Mouse (Mus musculus): ENCODE results near the gene Ier5. TPM values are rescaled to one million over a fixed set of nuclear protein-coding genes. Genes with fewer than 3 reads are reported as not detected.

The Ier5 gene
- polyA plus RNA-seq, 1 experiment from 2014 or later: 6.1 TPM

DNA sequence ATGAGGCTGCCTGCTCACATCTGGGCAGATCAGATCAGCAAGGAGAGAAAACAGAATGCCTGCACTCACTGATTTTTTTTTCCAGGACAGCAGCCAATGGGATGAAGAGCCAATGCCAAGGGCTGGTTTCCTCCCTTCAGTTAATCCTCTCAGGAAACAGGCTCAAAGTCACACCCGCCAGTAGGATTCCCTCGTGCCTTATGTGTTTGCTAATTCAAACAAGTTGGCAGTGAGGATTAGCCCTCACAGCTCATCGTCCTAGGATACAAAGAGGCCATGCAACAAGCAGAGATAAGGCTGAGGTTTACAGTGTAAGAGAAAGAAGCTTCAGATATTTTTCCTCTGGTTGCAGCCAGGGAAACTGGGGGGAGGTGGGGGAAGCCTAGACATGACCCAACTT lies 14.5 kb upstream of the Ier5 start:
- H3K4me2 ChIP-seq: no peak overlapping the region
- no peaks in the 10 kb centered on the region for H3K9me3 ChIP-seq (replicated peaks)
- peaks cover 9% of the 10 kb centered on the region; the same call in 1 of the 2 replicates for H3K4me1 ChIP-seq
- no peak overlapping the region for H3K27ac ChIP-seq
- WGBS (ENCODE audit: insufficient replicate concordance): 12% methylated on average over 3 of the region's 3 CpGs
- H3K36me3 ChIP-seq: no peaks in the 10 kb centered on the region
- no peak overlapping the region for H3K9ac ChIP-seq
- peaks cover 39% of the 10 kb centered on the region for H3K27me3 ChIP-seq (replicated peaks)
- no peak overlapping the region for H3K4me3 ChIP-seq
- no peak for ATAC-seq

- H3K36me3 ChIP-seq: no peaks in the 10 kb centered on the region
- H3K27ac ChIP-seq: no peak overlapping the region
- no peak overlapping the region for H3K4me3 ChIP-seq
- no peak for ATAC-seq
- peaks cover 39% of the 10 kb centered on the region for H3K27me3 ChIP-seq (replicated peaks)
- no peak overlapping the region for H3K9ac ChIP-seq
- 50% methylated on average over 1 of the region's 1 CpGs for WGBS (ENCODE audit: insufficient replicate concordance)
- no peaks in the 10 kb centered on the region for H3K9me3 ChIP-seq (replicated peaks)
- peaks cover 9% of the 10 kb centered on the region; the same call in 1 of the 2 replicates for H3K4me1 ChIP-seq
- no peak overlapping the region for H3K4me2 ChIP-seq
Observed at GRCm38 (mm10) chr1:155112875-155113274, 13.4 kb upstream of the Ier5 start.

DNA sequence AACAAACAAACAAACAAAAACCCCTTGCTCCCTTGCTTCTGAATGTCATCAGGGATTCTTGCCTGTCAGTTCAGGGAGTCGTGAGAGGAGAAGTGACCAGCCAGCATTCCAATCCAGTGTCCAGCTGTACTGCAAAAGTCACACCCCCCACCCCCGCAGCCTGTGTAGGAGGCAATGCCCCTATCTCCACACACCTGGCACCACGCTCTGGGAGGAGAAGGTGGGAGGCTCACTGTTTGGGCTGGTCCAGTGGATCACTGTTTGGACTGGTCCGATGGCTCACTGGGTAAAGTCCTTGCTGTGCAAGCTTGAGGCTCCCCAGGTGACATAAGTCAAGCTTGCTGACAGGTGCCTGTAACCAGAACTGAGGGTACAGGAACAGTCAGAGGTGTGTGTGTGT lies 12.7 kb upstream of the Ier5 start:
- Histone ChIP-seq H3K36me3 (no peaks in the 10 kb centered on the region), H3K4me3 (no peak overlapping the region), H3K4me2 (no peak overlapping the region), H3K9me3 (replicated peaks) (no peaks in the 10 kb centered on the region), H3K4me1 (peaks cover 9% of the 10 kb centered on the region; the same call in 1 of the 2 replicates), H3K27me3 (replicated peaks) (peaks cover 39% of the 10 kb centered on the region), H3K27ac (no peak overlapping the region), H3K9ac (no peak overlapping the region)
- 35% methylated on average over 4 of the region's 4 CpGs for WGBS (ENCODE audit: insufficient replicate concordance)
- no peak for ATAC-seq

DNA sequence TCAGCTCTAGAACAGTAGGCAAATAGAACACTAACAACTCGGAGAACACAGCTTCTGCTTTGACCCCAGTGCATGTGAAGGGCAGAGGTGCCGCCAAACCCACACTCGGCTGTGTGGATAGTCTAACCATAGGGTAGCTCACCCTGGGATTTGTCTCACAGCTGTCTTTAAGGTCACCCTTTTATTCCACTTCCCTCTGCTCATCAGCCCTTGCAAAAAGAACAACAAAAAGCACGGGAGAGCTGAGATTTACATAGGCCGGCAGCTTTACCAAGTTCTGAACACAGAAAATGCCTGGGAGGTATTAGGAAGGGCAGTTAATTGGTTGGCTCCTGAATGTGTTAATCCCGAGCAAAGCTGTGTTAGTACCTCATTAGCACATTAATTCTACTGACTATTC lies 12.1 kb upstream of the Ier5 start:
- Histone ChIP-seq H3K9ac (no peak overlapping the region), H3K36me3 (no peaks in the 10 kb centered on the region), H3K4me2 (no peak overlapping the region), H3K27me3 (replicated peaks) (peaks cover 39% of the 10 kb centered on the region), H3K4me1 (peaks cover 9% of the 10 kb centered on the region; the same call in 1 of the 2 replicates), H3K27ac (no peak overlapping the region), H3K4me3 (no peak overlapping the region), H3K9me3 (replicated peaks) (no peaks in the 10 kb centered on the region)
- WGBS (ENCODE audit: insufficient replicate concordance): 46% methylated on average over 6 of the region's 6 CpGs
- no peak for ATAC-seq

DNA sequence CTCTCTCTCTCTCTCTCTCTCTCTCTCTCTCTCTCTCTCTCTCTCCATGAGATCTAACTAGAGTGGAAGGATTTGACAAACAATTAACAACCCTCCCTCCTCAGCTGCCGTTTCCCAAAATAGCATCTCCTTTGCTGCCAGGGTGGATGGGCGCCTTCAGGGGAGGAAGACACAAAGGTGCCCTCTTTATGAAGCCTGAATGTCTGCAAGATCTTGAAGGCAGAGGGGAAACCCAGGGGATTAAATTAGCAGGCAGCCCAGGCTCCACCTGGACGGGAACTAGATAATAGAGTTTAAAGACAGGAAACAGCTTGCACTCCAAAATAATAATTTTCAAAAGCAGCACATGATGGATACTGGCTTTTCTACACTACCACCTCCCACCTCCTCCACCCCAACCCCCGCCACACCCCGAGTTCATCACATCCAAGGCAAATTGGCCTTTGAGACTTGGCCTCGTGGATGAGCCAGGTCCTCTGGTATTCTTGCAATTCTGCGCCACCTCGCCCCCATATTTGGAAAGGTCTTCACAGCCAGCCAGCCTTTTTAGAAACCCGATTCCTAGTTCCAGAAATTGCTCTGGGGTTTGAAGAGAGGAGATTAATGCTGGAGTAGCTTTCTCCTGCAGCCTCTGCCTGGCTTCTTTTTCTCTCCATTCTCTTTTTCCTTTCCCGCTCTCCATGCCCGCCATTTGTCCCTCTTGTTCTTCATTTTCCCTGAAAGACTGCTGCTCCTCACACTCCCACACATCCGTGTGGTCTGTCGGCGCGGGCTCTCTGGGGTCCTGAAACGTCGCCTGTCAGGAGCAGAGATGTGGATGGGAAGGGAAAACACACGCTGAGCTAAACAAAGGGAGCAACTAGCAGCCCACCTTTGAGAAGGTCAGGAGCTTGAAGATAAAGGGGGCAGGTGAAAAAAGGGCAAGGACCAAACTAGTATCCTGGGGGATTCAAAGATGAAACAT lies 10.2 kb upstream of the Ier5 start:
- Histone ChIP-seq H3K27me3 (replicated peaks) (peaks cover 32% of the 10 kb centered on the region), H3K4me1 (peaks cover 9% of the 10 kb centered on the region; the same call in 1 of the 2 replicates), H3K4me2 (no peak overlapping the region), H3K9ac (no peak overlapping the region), H3K4me3 (no peak overlapping the region), H3K27ac (no peak overlapping the region), H3K9me3 (replicated peaks) (no peaks in the 10 kb centered on the region), H3K36me3 (no peaks in the 10 kb centered on the region)
- ATAC-seq: no peak
- 31% methylated on average over 18 of the region's 18 CpGs for WGBS (ENCODE audit: insufficient replicate concordance)

DNA sequence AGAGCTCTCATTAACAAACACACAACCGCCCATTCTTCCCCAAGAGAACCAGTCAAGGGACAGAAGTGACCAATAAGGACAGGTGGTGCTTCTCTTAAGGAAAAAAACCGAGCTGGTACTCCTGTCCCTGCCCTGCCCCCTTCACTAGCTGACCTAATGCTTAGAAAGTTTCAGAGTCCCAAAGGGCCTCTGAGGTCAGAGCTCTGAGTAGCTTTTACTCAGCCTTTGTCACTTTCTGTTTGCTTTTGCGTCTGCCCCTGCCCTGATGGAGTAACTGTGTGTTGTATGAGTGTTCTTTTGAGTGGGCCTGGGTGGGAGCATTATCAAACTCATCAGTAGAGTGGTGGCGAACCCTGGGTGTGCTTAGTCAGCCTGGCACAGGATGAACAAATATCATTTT lies 9.0 kb upstream of the Ier5 start:
- peak; percentile 40; the same call in 1 of the 2 replicates for ATAC-seq
- 37% methylated on average over 4 of the region's 4 CpGs for WGBS (ENCODE audit: insufficient replicate concordance)
- peaks cover 32% of the 10 kb centered on the region for H3K27me3 ChIP-seq (replicated peaks)

DNA sequence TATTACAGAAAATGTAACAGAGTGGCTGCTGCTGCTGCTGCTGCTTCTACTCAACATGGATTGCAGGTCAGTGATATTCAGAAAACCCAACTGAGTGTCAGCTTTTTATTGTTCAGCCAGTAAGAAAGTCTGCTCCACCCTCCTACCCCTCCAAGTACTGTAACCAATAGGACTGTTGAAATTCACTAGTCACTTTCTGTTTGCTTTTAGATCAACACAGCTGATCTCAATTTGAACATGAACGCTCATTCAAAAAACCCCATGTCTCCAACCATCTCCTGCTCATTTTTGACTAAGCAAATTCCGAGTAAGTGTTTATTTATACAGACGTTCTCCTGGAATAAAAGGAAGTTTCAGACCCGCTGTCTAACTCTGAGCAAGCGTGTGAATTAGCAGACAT lies 8.4 kb upstream of the Ier5 start:
- no peak for ATAC-seq
- H3K4me3 ChIP-seq: no peak overlapping the region
- no peak overlapping the region for H3K9ac ChIP-seq
- H3K36me3 ChIP-seq: no peaks in the 10 kb centered on the region
- H3K27ac ChIP-seq: no peak overlapping the region
- no peaks in the 10 kb centered on the region for H3K4me1 ChIP-seq
- H3K9me3 ChIP-seq (replicated peaks): no peaks in the 10 kb centered on the region
- WGBS (ENCODE audit: insufficient replicate concordance): 43% methylated on average over 5 of the region's 5 CpGs
- H3K4me2 ChIP-seq: no peak overlapping the region
- peaks cover 30% of the 10 kb centered on the region for H3K27me3 ChIP-seq (replicated peaks)

More for the DNA sequence above, 9.0 kb upstream of the Ier5 start:
- Histone ChIP-seq H3K4me2 (no peak overlapping the region), H3K9ac (no peak overlapping the region), H3K4me3 (no peak overlapping the region), H3K4me1 (no peaks in the 10 kb centered on the region), H3K9me3 (replicated peaks) (no peaks in the 10 kb centered on the region), H3K27ac (no peak overlapping the region), H3K36me3 (no peaks in the 10 kb centered on the region)

- Histone ChIP-seq H3K4me2 (no peak overlapping the region), H3K27me3 (replicated peaks) (peaks cover 25% of the 10 kb centered on the region), H3K27ac (no peak overlapping the region), H3K4me3 (no peak overlapping the region), H3K4me1 (no peaks in the 10 kb centered on the region), H3K9me3 (replicated peaks) (no peaks in the 10 kb centered on the region), H3K9ac (no peak overlapping the region), H3K36me3 (no peaks in the 10 kb centered on the region)
- ATAC-seq: no peak
- 21% methylated on average over 1 of the region's 1 CpGs for WGBS (ENCODE audit: insufficient replicate concordance)
Observed at GRCm38 (mm10) chr1:155106310-155106709, 6.9 kb upstream of the Ier5 start.

GRCm38 (mm10) chr1:155103991-155104390 lies 4.6 kb upstream of the Ier5 start:
- Histone ChIP-seq H3K4me2 (no peak overlapping the region), H3K27ac (no peak overlapping the region), H3K9me3 (replicated peaks) (no peaks in the 10 kb centered on the region), H3K9ac (no peak overlapping the region), H3K36me3 (no peaks in the 10 kb centered on the region), H3K27me3 (replicated peaks) (0 out of 2 replicates have a peak, but pooled peaks cover 8% of the 10 kb centered on the region), H3K4me1 (peaks cover 6% of the 10 kb centered on the region), H3K4me3 (no peak overlapping the region)
- no peak for ATAC-seq
- WGBS (ENCODE audit: insufficient replicate concordance): 77% methylated on average over 5 of the region's 5 CpGs

- 67% methylated on average over 4 of the region's 4 CpGs for whole genome bisulfite sequencing (ENCODE audit: insufficient replicate concordance)
- no peak for ATAC-seq
- no peak overlapping the region for H3K4me3 ChIP-seq
- H3K27ac ChIP-seq: no peak overlapping the region
- 0 out of 2 replicates have a peak, but pooled peaks cover 8% of the 10 kb centered on the region for H3K27me3 ChIP-seq (replicated peaks)
- H3K9me3 ChIP-seq (replicated peaks): no peaks in the 10 kb centered on the region
- H3K4me1 ChIP-seq: peaks cover 7% of the 10 kb centered on the region
- H3K36me3 ChIP-seq: no peaks in the 10 kb centered on the region
- H3K4me2 ChIP-seq: no peak overlapping the region
- H3K9ac ChIP-seq: no peak overlapping the region
Observed at GRCm38 (mm10) chr1:155102631-155103030, 3.2 kb upstream of the Ier5 start.

- Histone ChIP-seq H3K36me3 (no peaks in the 10 kb centered on the region), H3K9me3 (replicated peaks) (no peaks in the 10 kb centered on the region), H3K9ac (peak overlapping the region; percentile 100), H3K4me2 (peak overlapping the region; percentile 87), H3K4me1 (peaks cover 33% of the 10 kb centered on the region), H3K27ac (peak overlapping the region; percentile 94), H3K27me3 (replicated peaks) (0 out of 2 replicates have a peak, but pooled peaks cover 8% of the 10 kb centered on the region), H3K4me3 (peak overlapping the region; percentile 98)
- ATAC-seq: peak; percentile 61
- WGBS (ENCODE audit: insufficient replicate concordance): 2% methylated on average over 91 of the region's 93 CpGs
Observed at GRCm38 (mm10) chr1:155098486-155099279, 753 bp downstream of the Ier5 start.

Measured in liver, embryonic 12.5 days (tissue).